Mouse (Mus musculus) heart, postnatal 0 days (tissue): ENCODE measurements around the gene Gm45021.

Experiments used
- CTCF ChIP-seq: IDR thresholded peaks from 2 replicates; pipeline ENCODE4 v1.5.1; 2016; ENCODE audit warnings: antibody characterized with exemption, control low read depth, low read depth
- EP300 ChIP-seq: IDR thresholded peaks from 2 replicates; pipeline ENCODE4 v1.6.1; 2016; ENCODE audit warnings: antibody characterized with exemption, low read depth

DNA sequence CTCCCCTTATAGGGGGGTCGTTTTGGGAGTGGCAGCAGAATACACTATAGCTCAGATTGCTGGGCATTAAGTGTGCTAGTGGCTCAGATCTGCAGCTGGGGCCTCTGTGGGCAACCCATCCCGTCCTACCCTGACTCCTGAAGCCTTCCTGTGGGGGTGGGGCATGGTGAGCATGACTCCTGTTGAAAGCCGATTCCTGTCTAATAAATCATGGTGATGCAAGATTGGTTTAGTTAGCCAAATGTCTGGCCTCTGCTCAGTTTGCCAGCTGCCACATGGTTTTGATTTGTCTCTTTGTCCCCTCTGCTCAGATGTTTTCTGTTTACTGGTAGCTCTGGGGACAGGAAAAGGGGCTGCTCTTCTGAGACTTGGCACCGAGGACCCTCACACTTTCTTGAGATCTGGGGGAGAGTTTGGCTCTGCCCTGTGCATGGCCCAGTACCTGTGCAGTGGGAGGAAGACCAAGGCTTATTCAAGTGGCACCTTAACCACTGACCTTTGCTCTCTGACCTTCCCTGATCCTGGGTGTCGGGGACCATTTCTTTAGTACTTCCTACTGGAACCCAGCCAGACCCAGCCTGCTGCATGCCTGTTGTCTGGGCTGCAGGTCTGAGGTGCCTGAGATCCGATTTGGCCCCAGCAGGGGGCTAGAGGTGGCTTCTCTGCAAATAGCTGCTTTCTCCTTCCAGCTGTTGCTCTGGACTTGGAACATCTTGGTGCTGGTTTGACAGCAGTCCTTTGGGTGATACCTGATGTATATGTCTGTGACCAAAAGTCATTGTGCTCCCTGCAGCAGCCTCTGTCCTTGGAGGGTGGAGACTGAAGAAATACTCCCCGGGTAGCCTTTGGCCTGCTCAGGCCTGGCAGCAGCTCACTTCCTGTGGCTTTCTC lies 47.6 kb upstream of the Gm45021 start:
- TF ChIP-seq CTCF (no peak), EP300 (no peak)
